Mouse (Mus musculus) left cerebral cortex, adult 9 months (tissue): ENCODE measurements around the gene Uckl1.

Experiments
- DNase-seq, 2 experiments: peaks; one replicate each; pipeline ENCODE4 v3.0.0; 2022; ENCODE audit warnings: low spot score in 2 of 2

Gene Uckl1

GRCm38 (mm10) chr2:181589732-181590105, 5.0 kb upstream of the Uckl1 start:
- no peak for DNase-seq

- no peak for DNase-seq
These were observed 4.5 kb upstream of the Uckl1 start for GRCm38 (mm10) chr2:181589011-181589731.

DNA sequence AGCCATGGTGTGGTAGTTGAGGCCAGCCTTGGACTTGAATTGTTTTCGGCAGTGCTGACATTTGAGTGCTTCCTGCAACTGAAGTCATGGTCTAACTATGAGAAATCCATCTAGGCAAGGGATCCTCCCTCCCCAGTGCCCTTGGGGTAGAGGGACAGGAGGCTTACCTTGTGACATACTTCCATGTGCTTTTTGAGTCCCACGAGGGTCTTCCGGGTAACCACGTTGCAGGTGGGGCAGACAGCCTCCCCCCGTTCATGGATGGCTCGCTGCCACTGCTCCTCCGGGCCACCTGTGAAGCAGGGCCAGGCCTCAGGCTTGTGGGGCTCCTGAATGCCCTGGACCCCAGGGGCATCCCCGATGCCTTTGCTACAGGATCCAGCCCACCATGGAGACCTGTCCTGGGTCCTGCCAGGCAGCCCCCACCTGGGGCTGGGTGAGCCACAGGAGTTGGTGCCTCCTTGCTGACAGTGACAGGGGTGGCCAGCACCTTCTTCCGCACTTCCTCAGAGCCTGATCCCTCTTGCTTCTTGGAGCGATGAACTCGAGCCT, 3.6 kb upstream of the Uckl1 start:
- DNase-seq, result no peak

DNA sequence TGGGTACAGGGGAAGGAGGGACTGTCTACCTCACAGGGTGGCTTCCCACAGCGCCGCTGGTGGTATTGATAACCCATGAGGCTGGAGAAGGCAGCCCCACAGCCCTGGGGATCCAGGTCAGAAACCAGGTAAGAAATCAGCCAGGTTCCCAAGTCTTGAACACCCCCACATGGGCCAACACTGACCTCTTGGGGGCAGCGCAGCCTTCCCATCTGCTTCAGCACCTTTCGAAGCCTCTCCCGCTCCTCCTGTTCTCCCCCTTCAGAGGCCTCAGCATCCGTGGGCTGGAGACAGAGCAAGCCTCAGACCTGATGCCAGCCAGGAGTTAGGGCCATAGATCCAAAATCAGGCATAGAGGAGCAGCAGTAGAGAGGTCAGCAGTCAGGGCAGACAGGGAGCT, 3.1 kb upstream of the Uckl1 start:
- no peak for DNase-seq

DNA sequence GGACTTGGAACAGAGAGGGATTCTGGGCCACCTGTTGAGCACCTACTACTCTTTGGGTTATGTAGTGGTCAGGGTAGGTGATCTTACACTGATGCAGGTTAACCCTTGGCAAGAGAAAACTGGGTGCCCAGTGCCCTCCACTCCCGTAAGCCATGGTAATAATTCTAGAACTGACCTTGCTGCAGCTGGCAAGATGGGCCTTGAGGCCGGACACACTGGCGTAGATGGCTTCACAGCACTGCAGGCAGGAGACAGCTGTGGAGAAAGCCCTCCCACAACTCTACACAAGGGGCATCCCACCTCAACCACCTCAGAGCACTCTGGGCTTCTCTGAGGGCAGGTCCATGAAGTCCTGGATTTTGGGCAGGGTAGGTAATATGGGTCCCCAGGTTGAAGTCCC, 1.4 kb upstream of the Uckl1 start:
- DNase-seq, result no peak

- no peak for DNase-seq
These were observed 814 bp upstream of the Uckl1 start for GRCm38 (mm10) chr2:181585506-181585905.

- DNase-seq, result no peak
These were observed 1.0 kb downstream of the Uckl1 start for GRCm38 (mm10) chr2:181583460-181584257.

DNA sequence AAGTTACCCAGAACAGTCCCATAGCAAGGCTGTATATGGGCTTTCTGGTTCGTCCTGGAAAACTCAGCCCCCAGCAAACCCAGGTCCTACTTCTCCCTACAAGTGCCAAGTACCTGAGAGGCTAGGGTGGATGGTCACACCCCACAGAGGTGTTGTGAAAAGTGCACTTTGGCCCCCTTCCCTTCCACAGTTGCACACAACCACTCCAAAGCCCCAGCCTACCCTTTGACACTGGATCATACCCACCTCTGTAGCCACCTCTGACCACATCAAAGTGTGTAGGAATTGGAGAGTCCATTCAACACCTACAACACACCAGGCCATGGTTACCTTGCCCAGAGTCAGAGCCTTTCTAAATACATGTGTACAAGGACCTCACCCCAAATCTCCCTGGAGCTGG, 1.8 kb downstream of the Uckl1 start:
- no peak for DNase-seq

DNA sequence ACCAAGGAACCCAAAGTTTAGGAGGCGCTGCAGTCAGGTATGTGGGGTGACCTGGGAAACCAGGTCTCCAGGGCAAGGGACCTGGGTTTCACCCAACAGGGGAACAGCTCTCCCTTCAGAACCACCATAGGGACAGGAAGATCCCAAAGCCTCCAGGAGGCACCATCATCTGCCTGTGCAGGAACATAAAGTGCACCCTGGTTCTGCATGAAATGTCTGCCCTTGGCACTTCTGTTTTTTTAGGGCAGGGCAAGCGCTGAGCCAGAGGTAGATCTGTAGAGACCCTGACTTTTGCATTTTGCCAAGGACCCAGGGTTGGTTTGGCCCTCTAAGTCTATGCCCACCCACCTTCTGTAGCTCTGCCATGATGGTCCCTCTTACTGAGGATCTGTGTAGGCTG, 2.3 kb downstream of the Uckl1 start:
- DNase-seq, result no peak

DNA sequence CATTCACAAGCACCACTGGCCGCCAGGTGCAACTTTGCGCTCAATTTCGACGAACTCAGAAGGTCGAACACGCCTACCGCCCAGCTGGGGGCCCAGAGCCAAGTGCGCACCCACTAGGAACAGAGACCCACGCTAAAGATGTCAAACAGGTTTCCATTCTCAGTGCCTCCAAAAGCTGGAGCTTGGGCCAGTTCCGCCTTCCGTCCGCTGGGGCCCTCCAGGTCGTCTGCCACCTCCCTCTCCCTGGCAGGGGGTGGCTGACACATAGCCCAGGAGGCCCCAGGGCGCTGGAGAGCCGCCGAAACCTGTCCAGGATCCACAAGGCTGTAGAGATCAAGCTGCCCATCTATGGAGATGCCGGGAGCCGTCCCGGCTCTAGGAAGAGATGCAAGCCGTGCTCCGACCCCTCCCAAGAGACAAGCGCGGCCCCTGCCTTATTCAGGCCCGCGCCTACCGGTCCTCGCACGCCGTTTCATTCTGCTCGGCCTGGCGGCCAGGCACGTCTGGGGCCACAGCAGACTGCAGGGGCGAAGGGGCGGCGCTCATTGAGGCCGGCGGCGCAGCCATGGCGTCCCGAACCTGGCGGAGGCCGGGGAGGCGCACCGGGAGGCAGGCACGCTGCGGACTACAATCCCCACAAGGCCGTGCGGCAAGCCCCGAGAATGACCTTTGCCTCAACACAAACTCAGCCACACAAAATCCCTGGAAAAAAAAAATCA, 3.1 kb downstream of the Uckl1 start:
- peak; percentile 69 to 86 for DNase-seq

DNA sequence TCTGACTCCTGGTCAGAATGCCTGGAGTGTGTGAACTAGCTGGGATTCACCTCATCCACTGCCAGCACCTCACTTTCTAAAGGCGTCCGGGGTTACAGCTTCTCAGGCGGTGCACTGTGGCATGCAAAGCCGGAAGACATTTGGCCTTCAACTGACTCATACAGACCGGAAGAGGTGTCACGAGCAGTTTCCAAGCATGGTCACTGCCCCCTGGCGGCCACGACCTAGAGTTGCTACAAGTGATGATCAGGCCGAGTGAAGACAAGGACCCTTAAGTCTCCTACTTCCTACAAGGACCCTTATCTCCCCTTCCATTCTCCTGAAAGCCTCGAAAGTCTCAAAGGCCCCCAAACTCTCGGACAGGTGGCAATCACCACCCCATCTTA, 3.7 kb downstream of the Uckl1 start:
- peak; percentile 68 to 83 for DNase-seq

GRCm38 (mm10) chr2:181580131-181580772, 4.4 kb downstream of the Uckl1 start:
- no peak for DNase-seq

DNA sequence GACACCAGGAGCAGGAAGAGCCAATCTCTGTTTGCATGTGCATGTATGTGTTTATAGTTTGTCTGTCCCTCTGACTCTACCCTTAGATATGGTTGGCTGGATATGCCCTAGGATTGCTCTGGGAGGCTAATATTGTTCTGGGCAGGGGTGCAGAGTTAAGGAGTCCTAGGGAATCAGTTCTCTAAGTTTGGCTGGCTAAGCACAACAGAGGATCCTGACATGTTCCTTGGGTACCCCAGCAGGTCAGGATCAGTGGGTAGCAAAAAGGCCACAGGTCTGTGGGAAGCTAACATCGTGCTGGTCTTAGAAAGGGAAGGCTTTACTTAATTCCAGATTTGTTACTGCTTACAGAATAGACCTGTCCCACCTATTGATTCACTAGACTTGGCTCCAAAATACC, 5.0 kb downstream of the Uckl1 start:
- no peak for DNase-seq

GRCm38 (mm10) chr2:181578790-181579618, 5.7 kb downstream of the Uckl1 start:
- DNase-seq, result no peak

DNA sequence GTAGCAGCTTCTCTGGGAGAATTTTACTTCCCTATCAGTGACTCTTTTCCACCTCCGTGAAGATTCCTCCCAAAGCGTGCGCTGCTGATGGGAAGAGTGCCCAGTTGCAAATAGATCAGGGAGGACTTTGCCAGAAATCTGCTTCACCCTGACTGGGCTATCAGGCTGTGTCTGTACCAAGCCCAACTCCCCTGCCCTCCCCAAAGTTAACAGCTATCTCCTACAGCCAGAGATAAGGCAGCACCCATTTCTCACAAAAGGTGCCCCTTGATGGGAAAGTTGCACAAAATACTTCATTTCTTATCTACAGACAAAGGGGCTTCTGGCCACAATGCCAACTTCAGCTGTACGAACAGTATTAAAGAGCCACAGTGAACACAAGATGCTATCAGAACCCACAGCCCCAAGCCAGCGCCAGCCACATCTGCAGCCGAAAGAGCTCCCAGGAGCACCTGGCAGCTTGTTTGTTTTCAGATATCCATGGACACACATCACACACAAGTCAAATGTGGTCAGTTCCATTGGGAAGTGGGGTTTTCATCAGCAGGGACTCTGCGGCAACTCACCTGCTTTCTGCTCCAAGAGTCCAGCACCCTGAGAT, 6.6 kb downstream of the Uckl1 start:
- DNase-seq, result no peak

DNA sequence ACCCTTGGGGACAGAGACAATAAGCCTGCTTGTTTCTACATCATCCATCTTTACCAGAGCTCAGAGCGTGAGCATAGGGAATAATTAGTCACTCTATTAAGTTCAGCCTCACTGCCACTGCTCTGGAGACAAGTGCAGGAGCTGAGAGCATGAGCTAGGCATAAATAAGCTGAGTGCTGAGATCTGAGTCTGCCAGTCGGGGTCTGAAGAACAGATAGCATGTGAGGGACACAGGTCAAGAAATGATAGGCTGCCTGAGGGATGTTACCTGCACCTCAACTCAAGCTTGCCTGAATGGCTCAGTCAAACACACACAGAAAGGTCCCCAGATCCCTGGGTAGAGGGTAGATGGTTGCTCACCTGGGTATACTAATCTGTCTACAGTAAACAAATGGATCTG, 7.6 kb downstream of the Uckl1 start:
- no peak for DNase-seq

- no peak for DNase-seq
These were observed 8.1 kb downstream of the Uckl1 start for GRCm38 (mm10) chr2:181576613-181577012.

GRCm38 (mm10) chr2:181574921-181575545, 9.7 kb downstream of the Uckl1 start:
- DNase-seq, result no peak

DNA sequence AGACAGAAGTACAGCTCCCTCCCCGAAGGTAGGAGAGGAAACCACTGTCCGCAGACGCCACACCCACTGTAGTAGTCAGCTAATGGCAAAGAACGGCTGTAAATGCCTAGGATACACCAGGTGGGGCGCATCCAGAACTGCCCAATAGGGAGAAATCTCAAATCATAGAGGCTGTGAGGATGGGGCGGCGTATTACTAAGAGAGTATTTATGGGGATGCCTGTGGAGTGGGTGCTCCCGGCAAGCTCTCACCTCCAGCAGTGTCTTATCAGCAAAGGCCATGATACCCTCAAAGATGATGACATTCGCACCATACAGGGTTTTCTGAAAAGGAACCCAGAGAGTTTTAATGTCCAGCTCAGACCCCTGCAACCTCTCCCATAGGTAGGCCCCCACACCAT, 10.7 kb downstream of the Uckl1 start:
- DNase-seq, result no peak
